Mouse (Mus musculus): ENCODE results near the gene Xkrx. TPM values are rescaled to one million over a fixed set of nuclear protein-coding genes. Genes with fewer than 3 reads are reported as not detected.
"Not testable (repeated sequence)": the region's sequence is repeated elsewhere in the genome, so short reads cannot be mapped to it uniquely, and the experiment has no call there.

Gene Xkrx
- 1.7 and 2.0 TPM in 2 replicates for polyA plus RNA-seq (2012; rRNA removed)

- Histone ChIP-seq H3K4me3 (replicated peaks; ENCODE audit: insufficient read depth, low read depth, low read length) (peak within 1 kb of the TSS; percentile 79), H3K27me3 (ENCODE audit: control insufficient read depth, insufficient read depth, low read length) (no peaks in the 10 kb centered on the region), H3K4me1 (ENCODE audit: control insufficient read depth, insufficient read depth, low read length) (no peaks in the 10 kb centered on the region), H3K27ac (ENCODE audit: insufficient read depth, low read length) (no peak within 1 kb of the TSS)
- 9% methylated on average over 16 of the region's 16 CpGs for WGBS
- TF ChIP-seq POLR2A (IDR thresholded peaks at IDR 0.05; ENCODE audit: borderline replicate concordance, insufficient read depth, low read length) (no peak), CTCF (IDR thresholded peaks at IDR 0.05; ENCODE audit: borderline replicate concordance, insufficient read depth, low read depth, low read length) (no peak)
- peak in 1 of 2 experiments; percentile 21 for DNase-seq
These were observed at the start of gene Xkrx for GRCm38 (mm10) chrX:134162043-134162720. Gene Xkrx (minus strand): TSS chrX:134162076.

GRCm38 (mm10) chrX:134211151-134211642 lies 49.3 kb upstream of the Xkrx start:
- no peaks in the 10 kb centered on the region for H3K27me3 ChIP-seq (ENCODE audit: control insufficient read depth, insufficient read depth, low read length)
- TF ChIP-seq POLR2A (IDR thresholded peaks at IDR 0.05; ENCODE audit: borderline replicate concordance, insufficient read depth, low read length): no peak
- no peak for TF ChIP-seq CTCF (IDR thresholded peaks at IDR 0.05; ENCODE audit: borderline replicate concordance, insufficient read depth, low read depth, low read length)
- no peak for DNase-seq
- no peak overlapping the region for H3K27ac ChIP-seq (ENCODE audit: insufficient read depth, low read length)
- no peaks in the 10 kb centered on the region for H3K4me1 ChIP-seq (ENCODE audit: control insufficient read depth, insufficient read depth, low read length)
- H3K4me3 ChIP-seq (replicated peaks; ENCODE audit: insufficient read depth, low read depth, low read length): no peak overlapping the region
- WGBS: 30% methylated on average over 7 of the region's 7 CpGs

- TF ChIP-seq CTCF (IDR thresholded peaks at IDR 0.05; ENCODE audit: borderline replicate concordance, insufficient read depth, low read depth, low read length) (no peak), POLR2A (IDR thresholded peaks at IDR 0.05; ENCODE audit: borderline replicate concordance, insufficient read depth, low read length) (no peak)
- Histone ChIP-seq H3K27ac (ENCODE audit: insufficient read depth, low read length) (no peak overlapping the region), H3K4me1 (ENCODE audit: control insufficient read depth, insufficient read depth, low read length) (no peaks in the 10 kb centered on the region), H3K27me3 (ENCODE audit: control insufficient read depth, insufficient read depth, low read length) (no peaks in the 10 kb centered on the region), H3K4me3 (replicated peaks; ENCODE audit: insufficient read depth, low read depth, low read length) (no peak overlapping the region)
- DNase-seq: no peak
- WGBS: 93% methylated on average over 2 of the region's 2 CpGs
These were observed 46.6 kb upstream of the Xkrx start for GRCm38 (mm10) chrX:134208491-134208890.

GRCm38 (mm10) chrX:134187201-134187600 lies 25.3 kb upstream of the Xkrx start, which contains the start of gene Arl13a:
Gene Arl13a (plus strand): TSS chrX:134187501.
- H3K4me3 ChIP-seq (replicated peaks; ENCODE audit: insufficient read depth, low read depth, low read length); H3K4me1 ChIP-seq (ENCODE audit: control insufficient read depth, insufficient read depth, low read length); H3K27ac ChIP-seq (ENCODE audit: insufficient read depth, low read length); DNase-seq; H3K27me3 ChIP-seq (ENCODE audit: control insufficient read depth, insufficient read depth, low read length): not testable (repeated sequence)
- 92% methylated on average over 9 of the region's 9 CpGs for WGBS

GRCm38 (mm10) chrX:134174699-134175098 lies 12.8 kb upstream of the Xkrx start:
- TF ChIP-seq POLR2A (IDR thresholded peaks at IDR 0.05; ENCODE audit: borderline replicate concordance, insufficient read depth, low read length): no peak
- TF ChIP-seq CTCF (IDR thresholded peaks at IDR 0.05; ENCODE audit: borderline replicate concordance, insufficient read depth, low read depth, low read length): no peak
- H3K4me1 ChIP-seq (ENCODE audit: control insufficient read depth, insufficient read depth, low read length): no peaks in the 10 kb centered on the region
- H3K4me3 ChIP-seq (replicated peaks; ENCODE audit: insufficient read depth, low read depth, low read length): no peak overlapping the region
- WGBS: 93% methylated on average over 1 of the region's 1 CpGs
- no peaks in the 10 kb centered on the region for H3K27me3 ChIP-seq (ENCODE audit: control insufficient read depth, insufficient read depth, low read length)
- no peak for DNase-seq
- no peak overlapping the region for H3K27ac ChIP-seq (ENCODE audit: insufficient read depth, low read length)

- Histone ChIP-seq H3K27ac (ENCODE audit: insufficient read depth, low read length) (no peak overlapping the region), H3K4me1 (ENCODE audit: control insufficient read depth, insufficient read depth, low read length) (no peaks in the 10 kb centered on the region), H3K27me3 (ENCODE audit: control insufficient read depth, insufficient read depth, low read length) (no peaks in the 10 kb centered on the region), H3K4me3 (replicated peaks; ENCODE audit: insufficient read depth, low read depth, low read length) (no peak overlapping the region)
- TF ChIP-seq POLR2A (IDR thresholded peaks at IDR 0.05; ENCODE audit: borderline replicate concordance, insufficient read depth, low read length) (no peak), CTCF (IDR thresholded peaks at IDR 0.05; ENCODE audit: borderline replicate concordance, insufficient read depth, low read depth, low read length) (no peak)
- DNase-seq: no peak
- WGBS: 100% methylated on average over 1 of the region's 1 CpGs
These were observed 8.7 kb upstream of the Xkrx start for GRCm38 (mm10) chrX:134170584-134170983.

GRCm38 (mm10) chrX:134163484-134163883 lies 1.6 kb upstream of the Xkrx start:
- TF ChIP-seq CTCF (IDR thresholded peaks at IDR 0.05; ENCODE audit: borderline replicate concordance, insufficient read depth, low read depth, low read length): no peak
- TF ChIP-seq POLR2A (IDR thresholded peaks at IDR 0.05; ENCODE audit: borderline replicate concordance, insufficient read depth, low read length): no peak
- no peaks in the 10 kb centered on the region for H3K27me3 ChIP-seq (ENCODE audit: control insufficient read depth, insufficient read depth, low read length)
- H3K4me1 ChIP-seq (ENCODE audit: control insufficient read depth, insufficient read depth, low read length): no peaks in the 10 kb centered on the region
- peak overlapping the region; percentile 9 for H3K4me3 ChIP-seq (replicated peaks; ENCODE audit: insufficient read depth, low read depth, low read length)
- 61% methylated on average over 4 of the region's 4 CpGs for WGBS
- no peak for DNase-seq
- H3K27ac ChIP-seq (ENCODE audit: insufficient read depth, low read length): no peak overlapping the region

GRCm38 (mm10) chrX:134162826-134163225 lies 950 bp upstream of the Xkrx start:
- Histone ChIP-seq H3K27me3 (ENCODE audit: control insufficient read depth, insufficient read depth, low read length) (no peaks in the 10 kb centered on the region), H3K4me3 (replicated peaks; ENCODE audit: insufficient read depth, low read depth, low read length) (peak overlapping the region; percentile 79), H3K27ac (ENCODE audit: insufficient read depth, low read length) (no peak overlapping the region), H3K4me1 (ENCODE audit: control insufficient read depth, insufficient read depth, low read length) (no peaks in the 10 kb centered on the region)
- 11% methylated on average over 11 of the region's 11 CpGs for WGBS
- peak in 1 of 2 experiments; percentile 30 for DNase-seq
- TF ChIP-seq POLR2A (IDR thresholded peaks at IDR 0.05; ENCODE audit: borderline replicate concordance, insufficient read depth, low read length) (no peak), CTCF (IDR thresholded peaks at IDR 0.05; ENCODE audit: borderline replicate concordance, insufficient read depth, low read depth, low read length) (no peak)

All from cerebellum, adult 2 months (tissue).